Mouse (Mus musculus): ENCODE data around the gene Gchfr.
A peak's percentile ranks its signal among the peaks of the same experiment; 100 is the strongest.

The Gchfr gene

DNA sequence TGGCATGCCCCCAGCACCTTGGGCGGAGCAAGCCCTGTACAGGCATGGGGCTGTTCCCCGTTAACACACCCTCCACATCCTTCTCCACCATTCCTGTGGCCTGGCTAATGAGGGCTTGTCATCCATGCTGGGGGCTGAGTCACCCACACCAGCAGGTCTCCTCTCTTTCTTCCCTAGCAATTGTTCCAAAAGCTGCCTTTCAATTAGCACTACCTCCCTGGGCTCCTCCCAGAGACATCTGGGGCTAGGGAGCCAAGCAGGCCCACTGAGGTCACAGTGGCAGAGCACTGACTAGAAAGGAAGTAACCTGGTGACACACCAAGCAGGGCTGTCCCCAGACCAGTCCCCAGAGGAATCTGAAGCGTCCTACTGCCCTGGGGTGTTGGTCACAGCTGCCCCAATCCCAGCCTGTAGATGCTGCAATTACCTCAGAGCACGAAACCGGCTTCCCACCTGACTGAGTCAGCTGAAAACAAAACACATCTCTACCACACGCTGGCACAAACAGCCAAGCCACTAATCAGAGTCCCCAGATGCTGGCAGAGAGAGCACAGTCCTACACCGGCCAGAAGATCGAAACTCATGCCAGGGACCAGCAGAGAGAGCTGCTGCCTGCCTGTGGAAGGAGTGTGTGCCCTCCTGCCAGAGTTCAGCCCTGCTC, 6.5 kb downstream of the Gchfr start, which contains the start of gene Gm14137:
TSS of gene Gm14137 (plus strand) at position 519 of the 661 bp plus-strand sequence.
- peak; percentile 5 for DNase-seq

DNA sequence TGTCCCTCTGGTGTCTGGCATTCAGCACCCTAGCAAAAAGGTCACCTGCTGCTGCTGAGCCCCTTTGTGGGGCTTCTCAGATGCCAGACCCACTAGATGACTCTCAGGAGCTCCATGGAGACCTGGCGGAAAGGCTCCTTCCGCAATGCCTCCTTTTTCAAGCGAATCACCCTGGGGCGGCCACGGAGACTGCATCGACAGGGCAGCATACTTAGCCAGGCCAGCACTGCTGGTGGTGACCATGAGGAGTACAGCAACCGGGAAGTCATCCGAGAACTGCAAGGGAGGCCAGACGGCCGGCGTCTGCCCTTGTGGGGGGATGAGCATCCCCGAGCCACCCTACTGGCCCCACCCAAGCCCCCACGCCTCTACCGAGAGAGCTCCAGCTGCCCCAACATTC, 7.3 kb downstream of the Gchfr start:
- no peak for DNase-seq

DNA sequence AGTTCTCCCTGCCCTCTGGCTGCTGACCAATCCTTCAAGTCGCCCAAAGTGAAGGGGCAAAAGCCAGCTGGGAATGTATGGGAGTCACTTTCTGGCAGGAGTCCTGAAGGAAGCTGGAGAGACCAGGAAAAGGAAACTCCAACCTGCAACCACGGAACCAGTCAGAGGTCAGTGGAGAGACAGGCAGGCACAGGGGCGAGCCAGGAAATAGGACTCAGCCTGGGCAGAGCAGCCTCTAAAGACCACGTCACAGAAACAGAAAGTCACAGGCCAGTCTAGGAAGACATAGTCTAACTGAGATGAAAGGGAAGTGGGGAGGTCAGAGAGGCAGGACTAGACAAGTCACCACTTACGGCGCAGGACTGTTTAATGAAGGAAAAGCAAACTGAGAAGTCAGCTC, 8.0 kb downstream of the Gchfr start:
- DNase-seq, result peak; percentile 12

DNA sequence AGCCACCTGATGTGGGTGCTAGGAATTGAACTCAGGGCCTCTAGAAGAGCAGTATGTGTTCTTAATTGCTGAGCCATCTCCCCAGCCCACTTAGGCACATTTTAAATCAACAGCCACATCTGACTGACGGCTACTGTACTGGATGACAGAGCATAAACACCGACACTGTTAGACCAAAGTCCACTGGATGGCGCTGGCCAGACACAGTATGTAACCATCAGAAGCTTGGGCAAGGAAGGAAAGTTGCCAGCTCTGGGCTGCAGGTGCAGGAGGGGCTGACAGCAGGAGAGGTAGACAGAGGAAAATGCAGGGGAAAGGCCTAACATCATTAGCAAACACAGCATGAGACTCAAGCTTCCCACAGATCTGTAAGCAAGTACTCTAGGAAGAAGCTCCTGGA, 9.2 kb downstream of the Gchfr start:
- DNase-seq, result peak; percentile 13

DNA sequence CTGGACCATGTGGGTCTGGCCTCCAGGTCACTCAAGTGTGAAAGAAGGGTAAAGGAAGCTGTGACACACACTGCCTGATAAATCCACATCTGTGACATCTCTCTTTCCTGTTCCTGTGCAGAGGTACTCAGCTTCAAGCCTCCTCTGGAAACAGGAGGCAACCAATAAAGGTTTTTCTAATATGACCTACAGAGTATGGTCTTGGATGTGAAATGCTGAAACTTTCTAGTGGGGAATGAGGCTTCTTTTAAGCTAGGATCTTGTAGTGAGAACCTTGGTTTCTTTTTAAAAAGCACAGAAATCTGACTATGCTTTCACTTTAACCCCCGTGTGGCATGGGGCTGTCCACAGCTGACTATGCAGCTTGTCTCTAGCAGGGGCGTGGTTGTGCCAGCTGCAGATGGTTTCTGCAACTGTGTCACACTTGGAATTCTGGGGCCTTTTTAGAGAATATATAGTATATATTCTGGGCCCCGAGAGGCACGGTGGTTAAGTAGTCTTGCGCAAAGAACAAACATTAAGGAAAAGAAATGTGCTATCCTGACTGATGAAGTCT, 9.9 kb downstream of the Gchfr start:
- DNase-seq, result no peak

DNA sequence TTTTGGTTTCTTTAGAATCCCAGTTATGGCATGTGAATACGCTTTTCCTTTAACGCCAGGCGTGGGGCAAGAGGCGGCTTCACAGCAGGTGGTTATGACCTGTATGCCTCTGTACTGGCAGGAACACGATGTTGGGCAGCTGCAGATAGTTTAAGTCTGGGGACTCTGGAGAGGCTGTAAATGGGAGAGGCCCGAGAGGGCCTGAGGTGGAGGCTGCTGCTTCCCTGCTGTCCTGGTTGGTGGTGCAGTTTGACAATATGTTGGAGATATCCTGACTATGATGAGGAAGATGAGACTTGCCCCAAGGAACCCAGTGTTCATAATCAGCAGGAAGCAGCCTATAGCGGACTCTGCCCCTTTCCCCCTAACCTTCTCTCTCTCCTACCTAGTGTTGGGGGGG, 15.3 kb downstream of the Gchfr start:
- DNase-seq, result no peak

DNA sequence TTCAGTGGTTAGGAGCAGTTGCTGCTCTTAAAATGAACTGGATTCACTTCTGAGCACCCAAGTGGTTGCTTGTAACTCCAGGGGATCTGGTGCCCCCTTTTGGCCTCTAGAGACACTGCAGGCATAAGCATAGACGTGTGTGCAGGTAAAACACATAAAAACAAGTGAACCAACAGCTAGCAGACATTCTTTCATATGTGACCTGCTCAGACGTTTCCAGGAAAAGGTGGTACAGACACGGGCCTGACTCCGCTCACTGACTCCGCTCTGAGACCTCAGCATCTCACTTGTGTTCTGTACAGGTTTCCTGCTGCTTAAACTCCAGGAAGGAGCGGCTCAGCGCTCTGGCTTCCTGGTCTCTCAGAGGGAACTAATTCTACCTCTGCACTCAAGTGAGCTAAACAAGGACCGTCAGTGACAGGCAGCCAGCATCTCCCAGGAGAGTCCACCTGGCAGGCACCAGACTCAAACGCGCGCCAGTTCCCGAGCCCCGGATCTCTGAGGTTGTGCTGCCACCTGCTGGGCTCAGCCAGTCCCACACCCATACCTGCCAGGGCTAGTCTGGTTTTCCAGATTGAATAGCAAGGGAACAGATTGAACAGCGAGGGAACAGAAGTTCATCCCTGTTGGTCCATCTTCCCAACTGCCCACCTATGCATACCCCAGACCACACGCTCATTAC, 21.6 kb downstream of the Gchfr start:
- DNase-seq, result peak; percentile 90

DNA sequence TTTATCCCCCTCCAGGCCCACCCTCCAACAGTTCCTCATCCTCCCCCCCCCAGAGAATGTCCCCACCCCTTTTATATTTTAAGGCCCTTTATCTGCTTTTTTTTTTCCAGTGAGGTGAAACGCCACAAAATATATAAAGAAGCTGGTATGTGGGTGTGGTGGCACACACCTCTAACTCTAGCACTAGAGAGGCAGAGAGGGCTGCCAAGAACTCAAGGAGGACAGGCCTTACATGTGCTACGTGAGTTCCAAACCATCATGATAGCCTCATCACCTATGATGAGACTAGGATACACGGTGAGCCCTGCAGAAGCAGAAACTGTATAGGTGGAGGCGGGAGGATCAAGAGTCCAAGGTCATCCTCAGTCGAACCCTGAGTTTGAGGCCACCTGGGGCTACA, 23.4 kb downstream of the Gchfr start:
- DNase-seq, result no peak

DNA sequence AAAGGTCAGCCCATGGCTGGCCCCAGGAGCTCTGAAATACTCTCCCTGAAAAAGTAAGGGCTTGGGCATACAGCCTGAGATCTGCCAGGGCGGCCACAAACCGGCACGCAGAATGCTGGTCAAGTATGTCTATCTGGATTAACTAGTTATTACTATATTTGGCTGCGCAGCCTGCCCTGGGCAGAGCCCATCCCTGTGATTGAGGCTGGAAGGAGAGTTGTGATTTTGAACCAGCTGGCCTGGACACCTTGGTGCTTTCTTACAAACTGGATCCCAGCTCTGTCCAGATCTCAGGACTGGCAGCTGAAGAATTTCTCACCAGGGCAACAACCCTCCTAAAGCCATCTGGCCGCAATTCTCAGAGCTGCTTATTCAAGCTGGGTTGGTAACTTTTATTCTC, 26.6 kb downstream of the Gchfr start:
- no peak for DNase-seq

DNA sequence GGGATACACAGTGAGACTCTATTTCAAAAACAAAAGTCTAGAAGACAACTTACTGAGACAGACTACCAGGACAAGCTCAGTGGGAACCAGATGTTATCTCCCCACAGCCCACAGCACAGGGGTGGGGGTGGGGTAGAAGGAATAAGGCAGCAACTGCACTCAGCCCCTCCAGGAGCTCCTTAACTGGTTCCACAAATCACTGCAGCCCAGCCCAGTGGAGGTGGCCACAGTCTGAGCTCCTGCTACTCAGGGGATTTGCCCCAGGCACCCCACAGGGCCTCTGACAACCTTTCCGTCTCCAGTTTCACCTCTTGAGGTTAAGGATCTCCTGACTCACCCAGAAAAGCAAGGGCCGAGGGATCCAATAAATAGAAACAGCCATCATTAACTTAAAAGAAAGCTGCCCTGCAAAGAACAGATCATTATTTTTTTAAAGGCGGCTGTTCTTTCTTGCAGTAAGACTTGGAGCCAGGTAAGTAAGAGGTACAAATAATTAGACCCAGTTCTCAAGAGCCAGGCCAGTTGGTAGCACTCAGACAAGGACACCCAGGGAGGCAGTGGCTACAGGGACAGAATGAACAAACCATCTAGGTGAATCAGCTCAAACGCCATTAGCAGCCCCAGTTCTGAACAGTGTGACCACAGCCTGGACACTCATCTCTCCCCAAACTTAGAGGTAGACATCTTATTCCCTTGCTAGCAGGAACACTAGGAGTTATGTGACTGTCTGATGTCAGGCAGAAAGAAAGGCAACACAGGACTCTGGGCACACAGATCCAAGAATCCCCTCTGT, 28.9 kb downstream of the Gchfr start:
- no peak for DNase-seq

DNA sequence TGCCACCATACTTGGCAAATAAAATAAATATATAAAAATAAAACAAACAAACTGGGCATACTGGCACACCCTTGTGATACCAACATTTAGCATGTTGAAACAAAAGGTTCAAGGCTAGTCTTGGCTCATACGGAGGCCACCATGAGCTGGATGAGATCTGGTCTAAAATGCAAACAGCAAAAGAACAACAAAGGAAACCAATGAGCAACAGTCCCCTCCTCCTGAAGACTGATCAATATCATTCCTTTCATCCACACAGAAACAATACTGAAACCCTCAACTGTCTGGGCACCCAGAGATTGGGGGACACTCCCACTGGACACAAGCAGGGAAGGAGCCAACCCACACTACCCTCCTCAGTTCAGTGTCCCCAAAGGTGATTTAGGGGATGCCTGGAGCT, 29.9 kb downstream of the Gchfr start:
- DNase-seq, result no peak

DNA sequence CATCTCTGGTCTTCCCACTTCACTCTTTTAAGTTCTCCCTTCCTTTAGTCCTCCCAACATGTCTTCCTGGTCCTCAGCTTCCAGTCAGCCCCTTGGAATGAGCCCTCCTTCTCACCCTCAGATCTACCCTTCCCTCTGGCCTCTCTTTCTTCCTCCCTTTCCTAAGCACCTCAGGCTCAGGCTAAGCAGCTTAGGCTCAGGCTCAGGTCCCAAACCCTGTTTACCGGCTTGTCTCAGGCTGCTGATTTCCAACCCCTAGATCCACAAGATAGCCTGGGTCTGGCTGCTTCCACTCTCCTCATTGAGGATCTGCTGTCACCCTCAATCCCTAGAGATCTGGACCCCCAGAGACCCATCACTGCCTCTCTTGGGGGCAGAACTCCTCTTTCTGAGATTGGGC, 30.5 kb downstream of the Gchfr start:
- DNase-seq, result no peak

DNA sequence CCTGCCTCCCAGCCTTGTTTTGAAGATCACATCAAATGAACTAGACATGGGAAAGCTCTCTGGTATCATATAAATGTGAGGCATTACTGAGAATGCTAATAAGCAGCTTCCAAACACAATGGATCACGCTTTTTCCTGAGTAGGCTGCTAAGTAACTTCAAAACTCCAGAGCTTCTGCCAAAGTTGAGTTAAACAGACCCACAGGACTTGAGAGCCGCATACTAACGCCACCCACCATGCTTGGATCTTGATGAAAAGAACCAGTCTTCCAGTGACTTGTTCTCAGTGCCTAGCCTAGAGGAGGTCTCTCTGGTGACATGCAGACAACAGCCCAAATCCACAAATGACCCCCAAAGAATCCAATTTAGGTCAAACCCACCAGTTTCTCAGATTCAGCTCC, 31.4 kb downstream of the Gchfr start:
- DNase-seq, result no peak

DNA sequence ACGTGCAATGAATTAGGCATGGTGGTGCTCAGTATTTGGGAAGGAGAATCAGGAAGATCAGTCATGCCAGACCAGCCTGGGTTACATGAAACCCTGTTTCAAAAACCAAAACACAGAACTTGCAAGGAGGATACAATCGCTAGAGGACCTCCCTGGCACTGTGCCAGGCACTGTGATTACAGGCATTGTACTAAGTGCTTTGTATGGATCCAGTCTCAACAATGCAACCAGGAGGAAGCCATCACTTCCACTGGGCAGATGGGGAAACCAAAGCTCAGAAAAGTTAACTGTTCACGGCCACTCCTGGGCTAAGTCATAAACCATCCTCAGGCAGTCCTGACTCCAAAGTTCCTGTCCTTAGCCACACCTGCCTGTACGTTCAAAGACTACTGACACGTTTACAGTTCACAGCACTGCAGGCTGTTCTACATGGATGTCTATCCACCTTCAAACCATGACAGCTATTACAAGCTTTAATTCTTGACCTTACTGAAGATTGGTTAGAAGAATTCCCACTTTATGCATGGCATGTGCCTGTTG, 35.4 kb downstream of the Gchfr start:
- DNase-seq, result peak; percentile 26

DNA sequence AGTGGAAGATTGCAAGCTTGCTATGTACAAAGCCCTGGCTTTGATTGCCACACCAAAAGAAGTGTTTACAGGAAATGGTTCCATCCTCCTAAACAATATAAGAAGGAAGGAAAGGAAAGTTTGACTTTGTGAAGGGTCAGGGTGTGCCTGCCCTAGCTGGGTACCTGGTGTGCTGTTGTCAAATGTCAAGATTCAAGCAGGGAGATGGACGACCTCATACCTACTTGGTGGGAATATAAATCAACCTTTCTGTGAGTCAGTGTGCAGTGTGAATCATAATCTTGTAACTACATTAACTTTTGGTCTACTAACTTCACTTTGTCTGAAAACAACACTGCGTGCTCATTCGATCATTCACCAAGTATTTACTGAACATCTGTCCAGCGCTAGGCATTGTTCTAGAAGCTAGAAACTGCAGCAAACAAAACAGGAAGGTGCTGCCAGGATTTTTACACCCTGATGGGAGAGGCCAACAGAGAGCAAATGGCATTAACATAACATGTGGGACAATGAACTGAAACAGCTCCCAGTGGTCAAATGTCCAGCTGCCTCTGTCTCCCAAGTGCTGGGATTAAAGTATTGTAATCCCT, 36.4 kb downstream of the Gchfr start:
- DNase-seq, result no peak

DNA sequence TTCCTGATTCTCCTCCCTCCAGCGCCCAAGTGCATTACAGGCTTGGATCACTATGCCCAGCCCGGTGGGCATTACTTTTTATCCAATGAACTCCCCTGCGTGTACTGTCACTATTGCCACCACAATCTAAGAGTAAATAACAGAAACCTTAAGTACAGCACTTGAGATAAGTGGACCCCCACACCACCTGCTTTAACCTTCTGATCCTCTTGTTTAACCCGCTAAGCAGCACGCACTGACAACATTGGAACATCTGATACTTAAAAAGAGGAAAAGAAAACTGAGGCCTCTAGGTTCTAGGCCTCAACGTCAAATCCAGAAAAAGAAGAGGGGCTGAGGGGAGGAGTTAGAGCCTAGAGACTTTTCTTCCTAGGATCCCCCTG, 40.4 kb downstream of the Gchfr start:
- no peak for DNase-seq

DNA sequence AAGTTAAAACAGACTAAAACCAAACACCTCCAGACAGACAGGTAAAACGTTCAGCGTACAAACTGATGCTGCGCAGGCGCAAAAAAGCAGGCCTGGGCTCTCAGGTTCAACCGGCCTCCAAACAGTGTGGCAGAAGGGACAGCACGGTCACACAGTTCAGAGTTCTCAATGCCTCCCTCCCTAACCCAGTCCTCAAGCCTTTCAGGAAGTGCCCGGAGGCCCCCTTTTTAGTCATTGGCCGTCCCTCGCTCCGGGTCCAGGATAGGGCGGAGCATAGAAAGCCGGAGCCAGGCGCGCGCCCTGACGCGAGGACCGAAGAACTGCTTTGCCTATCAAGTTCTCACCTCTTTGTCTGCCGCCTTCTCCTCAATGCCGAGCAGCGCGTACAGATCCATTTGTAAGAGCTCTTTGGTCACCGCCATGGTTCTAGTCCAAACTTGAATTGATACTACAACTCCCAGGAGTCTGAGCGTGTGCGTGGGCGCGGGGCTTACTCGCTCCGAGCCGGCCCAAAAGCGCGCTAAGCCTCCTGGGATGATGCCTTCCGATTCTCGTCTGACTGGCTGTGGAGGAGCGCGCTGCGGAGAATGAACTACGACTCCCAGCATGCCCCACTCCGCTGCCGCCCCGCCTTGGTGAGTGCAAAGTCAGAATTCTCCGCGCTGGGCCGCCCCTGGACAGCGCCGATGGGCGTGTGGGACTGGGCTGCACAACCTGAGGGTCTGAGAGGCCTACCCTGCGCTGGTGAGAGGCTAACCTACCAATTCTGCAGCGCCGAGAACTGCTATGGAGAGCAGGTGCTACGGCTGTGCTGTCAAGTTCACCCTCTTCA, 41.0 kb downstream of the Gchfr start, which contains the start of the genes Zfyve19 and Dnajc17:
TSS of gene Zfyve19 (plus strand) at position 274 of the 832 bp plus-strand sequence.
TSS of gene Dnajc17 (minus strand) at position 452 of the 832 bp plus-strand sequence.
- peak; percentile 96 for DNase-seq

DNA sequence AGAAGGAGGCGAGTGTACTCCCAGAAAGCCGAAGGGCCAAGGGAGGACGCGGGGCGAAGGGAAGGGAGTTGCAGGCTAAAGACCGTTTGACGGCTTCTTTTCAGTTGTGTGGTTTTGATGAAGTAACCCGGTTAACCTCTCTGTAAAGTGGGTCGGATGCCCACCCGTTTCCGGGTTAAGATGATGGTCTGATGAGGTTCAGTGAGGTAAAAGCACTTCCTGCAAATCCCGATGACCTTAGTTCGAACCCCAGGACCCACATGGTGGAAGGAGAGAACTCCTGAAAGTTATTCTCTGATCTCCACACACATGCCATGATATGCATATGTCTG, 41.6 kb downstream of the Gchfr start:
- DNase-seq, result no peak
